Mouse (Mus musculus) heart, embryonic 12.5 days (tissue): ENCODE data around the gene Rnf152. TPM values are rescaled to one million over a fixed set of nuclear protein-coding genes. Genes with fewer than 3 reads are reported as not detected.

ENCODE experiments used
- ATAC-seq: fragments of 200-750 bp; cut with Nextera tagmentation; 2 replicates; pipeline ENCODE4 v1.8.0; 2017; ENCODE audit warnings: moderate TSS enrichment, moderate library complexity; ENCODE audit not compliant: insufficient number of reproducible peaks, low FRiP score
- H3K27ac ChIP-seq: fragments of 300-500 bp; sonication (generic); 2 replicates; pipeline ENCODE4 v1.5.1; 2016; ENCODE audit warnings: mild to moderate bottlenecking, moderate library complexity; ENCODE audit not compliant: poor library complexity, severe bottlenecking
- H3K27me3 ChIP-seq: fragments of 300-500 bp; sonication (generic); replicated peaks from 2 replicates; pipeline ENCODE4 v1.6.1; 2016; ENCODE audit warnings: mild to moderate bottlenecking, moderate library complexity
- H3K36me3 ChIP-seq: fragments of 300-500 bp; sonication (generic); 2 replicates; pipeline ENCODE4 v1.6.1; 2016; ENCODE audit warnings: mild to moderate bottlenecking, moderate library complexity
- H3K4me1 ChIP-seq: fragments of 300-500 bp; sonication (generic); replicated peaks from 2 replicates; pipeline ENCODE4 v1.6.1; 2016; ENCODE audit warnings: mild to moderate bottlenecking
- H3K4me2 ChIP-seq: fragments of 300-500 bp; sonication (generic); 2 replicates; pipeline ENCODE4 v1.6.1; 2016; ENCODE audit warnings: mild to moderate bottlenecking, moderate library complexity
- H3K4me3 ChIP-seq: fragments of 300-500 bp; sonication (generic); 2 replicates; pipeline ENCODE4 v1.5.1; 2016; ENCODE audit warnings: mild to moderate bottlenecking
- H3K9ac ChIP-seq: fragments of 300-500 bp; sonication (generic); 2 replicates; pipeline ENCODE4 v1.6.1; 2016; ENCODE audit warnings: mild to moderate bottlenecking, moderate library complexity
- H3K9me3 ChIP-seq: fragments of 300-500 bp; sonication (generic); replicated peaks from 2 replicates; pipeline ENCODE4 v1.6.1; 2016; ENCODE audit warnings: mild to moderate bottlenecking, moderate library complexity
- WGBS: fragments of 180-500 bp; shearing (Covaris S2); methylation state at CpG from one replicate; pipeline ENCODE4 v1.1.7; 2016; 5-methylcytosine and 5-hydroxymethylcytosine counted together
- polyA plus RNA-seq: library from polyadenylated mRNA; unstranded; fragments of >200 nt; fragmentation: Nextera tagmentation; extraction: Ambion mirVana; gene quantifications from 2 replicates; pipeline ENCODE4 v1.2.1, GENCODE M21; 2016

The Rnf152 gene
- polyA plus RNA-seq, 1 experiment from 2014 or later = 0.11 TPM

DNA sequence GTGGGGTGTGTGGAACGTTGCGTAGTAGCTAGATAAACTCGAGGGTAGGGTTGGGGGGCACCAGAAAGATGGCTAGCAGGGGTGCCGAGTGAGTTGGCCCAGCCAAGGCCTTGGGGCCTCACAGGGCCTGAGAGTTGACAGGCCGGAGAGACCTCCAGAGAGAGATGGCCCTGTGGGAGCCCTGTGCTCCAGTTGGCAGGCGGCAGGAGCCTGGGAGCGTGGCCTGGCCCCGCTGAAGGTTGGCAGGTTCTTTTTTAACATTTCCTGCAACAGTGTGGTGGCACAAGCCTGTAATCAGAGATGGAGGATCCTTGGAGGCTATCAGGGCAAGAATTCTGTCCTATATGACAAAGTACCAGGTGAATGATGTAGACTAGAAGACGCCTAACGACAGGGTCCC lies 85.4 kb downstream of the Rnf152 start:
- Histone ChIP-seq H3K27ac (no peak overlapping the region), H3K9me3 (no peaks in the 10 kb centered on the region), H3K4me3 (no peak overlapping the region), H3K4me1 (no peaks in the 10 kb centered on the region), H3K4me2 (no peak overlapping the region), H3K36me3 (no peaks in the 10 kb centered on the region), H3K27me3 (no peaks in the 10 kb centered on the region), H3K9ac (no peak overlapping the region)
- no peak for ATAC-seq
- 84% methylated on average over 10 of the region's 10 CpGs for WGBS

GRCm38 (mm10) chr1:105263283-105264033 lies 93.1 kb downstream of the Rnf152 start:
- H3K9ac ChIP-seq = no peak overlapping the region
- H3K4me3 ChIP-seq = no peak overlapping the region
- no peaks in the 10 kb centered on the region for H3K4me1 ChIP-seq
- no peak overlapping the region for H3K27ac ChIP-seq
- H3K27me3 ChIP-seq = no peaks in the 10 kb centered on the region
- no peaks in the 10 kb centered on the region for H3K36me3 ChIP-seq
- 70% methylated on average over 3 of the region's 3 CpGs for WGBS
- no peak overlapping the region for H3K4me2 ChIP-seq
- H3K9me3 ChIP-seq = no peaks in the 10 kb centered on the region
- no peak for ATAC-seq

DNA sequence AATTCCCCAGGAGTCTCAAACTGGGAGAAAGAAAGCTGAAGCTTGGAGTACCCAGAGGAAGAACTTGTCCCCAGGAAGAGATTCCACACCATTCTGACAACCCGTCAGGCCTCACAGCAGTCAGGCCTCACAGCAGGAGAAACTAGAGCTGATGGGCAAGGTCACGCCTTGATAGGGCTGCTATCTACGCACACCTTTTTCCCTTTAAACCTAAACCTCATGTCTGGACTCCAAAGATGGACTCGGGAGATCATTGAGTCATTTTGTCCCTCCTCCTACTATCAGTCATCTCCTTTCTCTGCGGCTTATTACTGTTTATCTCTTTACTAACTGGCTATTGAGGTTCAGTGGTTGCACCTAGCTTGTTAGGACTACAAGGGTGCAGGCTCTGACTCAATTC lies 96.3 kb downstream of the Rnf152 start:
- no peak overlapping the region for H3K4me3 ChIP-seq
- H3K9ac ChIP-seq = no peak overlapping the region
- 59% methylated on average over 5 of the region's 5 CpGs for WGBS
- ATAC-seq = no peak
- H3K9me3 ChIP-seq = no peaks in the 10 kb centered on the region
- no peak overlapping the region for H3K4me2 ChIP-seq
- no peaks in the 10 kb centered on the region for H3K36me3 ChIP-seq
- H3K4me1 ChIP-seq = no peaks in the 10 kb centered on the region
- no peak overlapping the region for H3K27ac ChIP-seq
- H3K27me3 ChIP-seq = no peaks in the 10 kb centered on the region

DNA sequence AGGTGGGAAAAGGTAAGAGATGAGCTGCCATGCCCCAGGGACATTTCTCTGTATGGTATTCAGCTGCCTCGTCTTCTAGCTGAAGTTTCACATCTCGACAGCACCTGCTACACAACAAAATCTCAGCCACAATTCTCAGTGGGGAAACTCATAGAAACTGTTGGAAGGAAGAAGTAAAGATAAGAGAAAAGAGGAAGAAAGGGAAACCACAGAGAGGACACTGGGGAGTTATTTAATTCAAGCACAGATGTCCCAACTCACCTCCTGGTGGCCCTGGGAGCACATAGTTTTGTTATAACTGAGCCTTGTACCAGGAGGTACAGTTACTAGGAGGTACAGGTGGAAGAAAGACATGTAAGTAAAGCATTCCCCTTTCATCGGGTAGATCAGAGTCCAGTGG lies 99.3 kb downstream of the Rnf152 start:
- Histone ChIP-seq H3K4me1 (no peaks in the 10 kb centered on the region), H3K4me3 (no peak overlapping the region), H3K9ac (no peak overlapping the region), H3K9me3 (no peaks in the 10 kb centered on the region), H3K36me3 (no peaks in the 10 kb centered on the region), H3K27ac (no peak overlapping the region), H3K4me2 (no peak overlapping the region), H3K27me3 (no peaks in the 10 kb centered on the region)
- ATAC-seq = no peak
- WGBS = 75% methylated on average over 3 of the region's 3 CpGs

DNA sequence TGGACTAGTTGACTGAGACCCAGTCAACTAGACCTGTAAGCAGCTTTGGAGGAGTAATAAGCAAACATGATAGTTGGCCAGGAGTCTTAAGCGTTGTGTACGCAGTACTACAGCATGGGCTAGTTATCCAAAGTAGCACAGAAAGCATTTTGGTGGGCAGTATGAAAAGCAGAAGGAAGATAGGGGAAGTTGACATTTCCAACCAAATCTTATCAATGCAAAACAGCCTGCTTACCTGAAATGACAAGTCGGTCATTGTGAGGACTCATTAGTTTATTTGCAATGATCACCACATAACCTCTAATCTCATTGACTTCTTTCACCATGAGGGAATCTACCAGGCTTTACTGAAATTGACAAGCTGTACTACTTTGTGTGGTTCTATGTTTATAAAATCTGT lies 107.3 kb downstream of the Rnf152 start:
- H3K36me3 ChIP-seq = no peaks in the 10 kb centered on the region
- H3K4me2 ChIP-seq = no peak overlapping the region
- H3K9me3 ChIP-seq = no peaks in the 10 kb centered on the region; the same call in 1 of the 2 replicates
- no peak overlapping the region for H3K4me3 ChIP-seq
- no peak overlapping the region for H3K27ac ChIP-seq
- no peak for ATAC-seq
- WGBS = 83% methylated on average over 3 of the region's 3 CpGs
- no peaks in the 10 kb centered on the region for H3K27me3 ChIP-seq
- H3K4me1 ChIP-seq = no peaks in the 10 kb centered on the region
- no peak overlapping the region for H3K9ac ChIP-seq

DNA sequence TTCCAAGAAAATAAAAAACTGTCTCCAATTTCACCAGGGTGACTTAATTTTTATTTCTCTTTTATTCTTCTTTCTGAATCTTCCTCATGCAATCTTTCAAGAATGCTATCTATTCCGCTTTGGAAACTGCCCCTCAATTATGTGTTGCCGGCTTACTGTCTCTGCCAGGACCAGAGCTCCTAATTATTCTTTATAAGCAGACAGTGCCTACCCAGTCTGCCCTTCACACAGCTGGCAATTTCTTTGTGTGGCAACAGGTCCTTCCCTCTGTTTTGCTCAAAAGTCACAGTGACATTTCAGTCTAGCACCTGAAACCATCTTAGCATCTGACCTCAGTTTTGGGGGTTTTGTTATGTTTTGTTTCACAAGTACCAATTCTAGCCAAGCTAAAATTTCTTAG lies 109.9 kb downstream of the Rnf152 start:
- H3K4me1 ChIP-seq = 0 out of 2 replicates have a peak, but pooled peaks cover 2% of the 10 kb centered on the region
- no peaks in the 10 kb centered on the region for H3K36me3 ChIP-seq
- no peak for ATAC-seq
- no peak overlapping the region for H3K27ac ChIP-seq
- H3K9ac ChIP-seq = no peak overlapping the region
- WGBS = 71% methylated on average over 2 of the region's 2 CpGs
- H3K4me3 ChIP-seq = no peak overlapping the region
- no peaks in the 10 kb centered on the region for H3K27me3 ChIP-seq
- no peaks in the 10 kb centered on the region; the same call in 1 of the 2 replicates for H3K9me3 ChIP-seq
- no peak overlapping the region for H3K4me2 ChIP-seq

- 0 out of 2 replicates have a peak, but pooled peaks cover 2% of the 10 kb centered on the region for H3K4me1 ChIP-seq
- 65% methylated on average over 3 of the region's 3 CpGs for WGBS
- no peak overlapping the region for H3K9ac ChIP-seq
- H3K27ac ChIP-seq = no peak overlapping the region
- H3K9me3 ChIP-seq = no peaks in the 10 kb centered on the region; the same call in 1 of the 2 replicates
- no peak overlapping the region for H3K4me2 ChIP-seq
- no peaks in the 10 kb centered on the region for H3K36me3 ChIP-seq
- no peak overlapping the region for H3K4me3 ChIP-seq
- no peak for ATAC-seq
- H3K27me3 ChIP-seq = no peaks in the 10 kb centered on the region
These were observed 110.4 kb downstream of the Rnf152 start for GRCm38 (mm10) chr1:105246075-105246574.

- no peak overlapping the region for H3K9ac ChIP-seq
- H3K4me1 ChIP-seq = 0 out of 2 replicates have a peak, but pooled peaks cover 2% of the 10 kb centered on the region
- no peak overlapping the region for H3K4me3 ChIP-seq
- H3K9me3 ChIP-seq = no peaks in the 10 kb centered on the region
- no peak overlapping the region for H3K27ac ChIP-seq
- H3K27me3 ChIP-seq = no peaks in the 10 kb centered on the region
- 18% methylated on average over 6 of the region's 6 CpGs for WGBS
- H3K36me3 ChIP-seq = no peaks in the 10 kb centered on the region
- no peak overlapping the region for H3K4me2 ChIP-seq
- no peak for ATAC-seq
These were observed 113.0 kb downstream of the Rnf152 start for GRCm38 (mm10) chr1:105243359-105244142.

DNA sequence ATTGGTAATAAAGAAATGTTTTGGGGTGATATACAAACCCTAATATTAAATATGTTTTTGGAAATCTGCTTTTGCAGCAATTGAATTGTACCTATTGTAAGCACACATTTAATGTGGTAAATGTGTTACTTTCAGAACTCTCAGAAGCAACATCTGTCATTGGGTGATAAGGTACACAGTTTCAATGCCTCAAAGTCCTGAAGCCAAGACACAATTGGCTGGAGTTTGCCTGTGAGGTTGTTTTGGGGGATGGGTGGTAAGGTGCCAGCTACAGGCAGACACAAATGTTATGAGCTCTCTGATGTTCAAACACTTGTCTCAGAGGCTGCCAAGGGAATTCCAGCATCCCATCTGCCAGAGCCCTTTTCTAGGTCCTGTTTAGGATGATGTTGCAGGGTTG lies 116.3 kb downstream of the Rnf152 start:
- Histone ChIP-seq H3K27ac (no peak overlapping the region), H3K4me1 (0 out of 2 replicates have a peak, but pooled peaks cover 2% of the 10 kb centered on the region), H3K4me2 (no peak overlapping the region), H3K36me3 (no peaks in the 10 kb centered on the region), H3K9me3 (no peaks in the 10 kb centered on the region), H3K27me3 (no peaks in the 10 kb centered on the region), H3K4me3 (no peak overlapping the region), H3K9ac (no peak overlapping the region)
- no peak for ATAC-seq
